Mouse (Mus musculus) midbrain, postnatal 0 days (tissue): ENCODE measurements at regions not wholly inside any gene's neighbourhood (a gene's known extent, or its start where the extent isn't known, plus 50 kb on each side); places are given as distances from the start of the nearest gene placed in this dataset.

Source experiments
- ATAC-seq: fragments of 200-750 bp; cut with Nextera tagmentation; 2 replicates; pipeline ENCODE4 v1.8.0; 2017; ENCODE audit warnings: moderate number of reproducible peaks, mild to moderate bottlenecking, moderate TSS enrichment, moderate library complexity; ENCODE audit not compliant: low FRiP score
- DNase-seq: peaks from one replicate; pipeline ENCODE4 v3.0.0-alpha.2; 2015; ENCODE audit warnings: low spot score
- H3K27ac ChIP-seq: fragments of 300-500 bp; sonication (generic); 2 replicates; pipeline ENCODE4 v1.5.1; 2014; ENCODE audit warnings: low read depth, mild to moderate bottlenecking, low read length, mixed read lengths
- H3K27me3 ChIP-seq: fragments of 300-500 bp; sonication (generic); 2 replicates; pipeline ENCODE4 v1.6.1; 2014; ENCODE audit warnings: low read length, control low read depth, mixed read lengths; ENCODE audit not compliant: insufficient read depth
- H3K36me3 ChIP-seq: fragments of 300-500 bp; sonication (generic); 2 replicates; pipeline ENCODE4 v1.6.1; 2014; ENCODE audit warnings: low read length, control low read depth, mixed read lengths; ENCODE audit not compliant: insufficient read depth
- H3K4me1 ChIP-seq: fragments of 300-500 bp; sonication (generic); 2 replicates; pipeline ENCODE4 v1.6.1; 2014; ENCODE audit warnings: mild to moderate bottlenecking, control low read depth, antibody characterized with exemption, low read length, mixed read lengths; ENCODE audit not compliant: insufficient read depth
- H3K4me2 ChIP-seq: fragments of 300-500 bp; sonication (generic); 2 replicates; pipeline ENCODE4 v1.6.1; 2014; ENCODE audit warnings: low read depth, mild to moderate bottlenecking, low read length, mixed read lengths; ENCODE audit not compliant: poor library complexity, severe bottlenecking
- H3K4me3 ChIP-seq: fragments of 300-500 bp; sonication (generic); 2 replicates; pipeline ENCODE4 v1.5.1; 2014; ENCODE audit warnings: low read depth, mild to moderate bottlenecking, low read length, moderate library complexity
- H3K9ac ChIP-seq: fragments of 300-500 bp; sonication (generic); replicated peaks from 2 replicates; pipeline ENCODE4 v1.6.1; 2014; ENCODE audit warnings: mild to moderate bottlenecking, low read length, moderate library complexity, mixed read lengths; ENCODE audit not compliant: poor library complexity, severe bottlenecking
- H3K9me3 ChIP-seq: fragments of 300-500 bp; sonication (generic); 2 replicates; pipeline ENCODE4 v1.6.1; 2016; ENCODE audit warnings: low read length, control low read depth
- CTCF ChIP-seq: IDR thresholded peaks from 2 replicates; pipeline ENCODE4 v1.5.1; 2016; ENCODE audit warnings: antibody characterized with exemption, mild to moderate bottlenecking
- WGBS: fragments of 180-500 bp; shearing (Covaris S2); extraction: QIAGEN DNeasy Blood & Tissue Kit; methylation state at CpG from one replicate; pipeline ENCODE4 v1.1.7; 2014; 5-methylcytosine and 5-hydroxymethylcytosine counted together

DNA sequence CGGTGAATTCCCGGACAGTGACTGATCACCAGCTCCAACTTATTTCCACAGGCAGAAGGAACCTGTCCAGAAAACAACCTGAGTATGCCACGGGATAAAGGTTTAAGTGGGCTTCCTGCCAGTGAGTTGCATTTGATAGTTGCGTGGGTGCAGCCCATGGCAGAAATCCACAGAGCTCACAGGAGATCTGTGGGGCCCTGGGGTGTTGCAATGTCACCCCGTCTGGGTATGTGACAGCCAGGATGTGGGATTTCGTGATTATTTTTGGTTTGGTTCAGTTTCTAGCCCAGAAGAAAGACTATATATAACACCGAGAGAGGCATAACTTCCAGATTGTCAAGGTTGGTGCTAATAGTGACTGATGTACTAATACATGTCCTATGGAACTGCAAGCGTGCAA, 82.0 kb upstream of the Papolg start:
- Histone ChIP-seq H3K4me3 (no peak overlapping the region), H3K4me1 (no peaks in the 10 kb centered on the region), H3K27ac (no peak overlapping the region), H3K9ac (no peak overlapping the region), H3K4me2 (no peak overlapping the region), H3K27me3 (peaks cover 3% of the 10 kb centered on the region; the same call in 1 of the 2 replicates), H3K36me3 (no peaks in the 10 kb centered on the region), H3K9me3 (no peaks in the 10 kb centered on the region)
- DNase-seq (peak; percentile 7), ATAC-seq (no peak)
- TF ChIP-seq CTCF: no peak
- WGBS: 83% methylated on average over 8 of the region's 8 CpGs

DNA sequence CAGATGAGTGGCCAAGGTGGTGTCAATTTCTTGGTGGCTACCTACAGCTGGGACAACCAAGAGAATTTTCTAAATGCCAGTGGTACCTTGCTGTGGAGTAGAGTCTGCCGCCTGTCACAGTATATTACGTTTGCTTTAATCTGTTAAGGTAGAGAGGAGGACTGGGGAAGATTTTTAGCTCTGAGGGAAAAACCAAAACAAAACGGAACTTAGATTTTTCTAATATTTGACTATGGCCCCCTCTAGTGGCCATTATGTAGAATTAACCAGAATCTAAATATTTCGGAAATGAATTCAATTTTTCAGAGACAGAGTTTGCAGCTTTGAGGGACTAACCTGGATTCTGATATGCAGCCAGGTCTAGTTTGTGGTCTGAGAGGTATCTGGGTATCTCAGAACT, 59.3 kb upstream of the Papolg start:
- no peak for ATAC-seq
- peak; percentile 69 for DNase-seq

DNA sequence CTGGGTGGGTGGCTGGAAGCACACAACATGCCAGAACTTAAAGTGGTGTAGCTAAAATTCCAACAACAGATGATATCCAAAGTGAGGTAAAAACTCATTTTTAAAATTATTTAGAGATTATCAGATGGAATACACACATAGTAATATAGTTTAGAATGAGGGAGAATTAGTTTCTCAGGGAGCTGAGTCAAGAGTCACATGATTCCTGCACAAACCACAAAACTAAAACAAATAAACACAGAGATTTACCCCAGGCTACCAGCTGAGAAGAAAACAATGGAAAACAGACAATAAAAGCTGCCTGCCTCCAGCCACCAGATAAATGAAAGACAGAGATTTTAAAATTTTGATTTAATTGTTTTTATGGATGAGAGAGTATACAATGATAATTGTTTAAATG, 50.9 kb upstream of the Papolg start:
- H3K27ac ChIP-seq: no peak overlapping the region
- ATAC-seq: no peak
- no peaks in the 10 kb centered on the region for H3K4me1 ChIP-seq
- no peak overlapping the region for H3K4me3 ChIP-seq
- no peak for TF ChIP-seq CTCF
- no peak overlapping the region for H3K4me2 ChIP-seq
- H3K36me3 ChIP-seq: no peaks in the 10 kb centered on the region
- DNase-seq: no peak
- no peak overlapping the region for H3K9ac ChIP-seq
- no peaks in the 10 kb centered on the region for H3K27me3 ChIP-seq
- H3K9me3 ChIP-seq: no peaks in the 10 kb centered on the region

More for the DNA sequence above, 59.3 kb upstream of the Papolg start:
- no peaks in the 10 kb centered on the region for H3K9me3 ChIP-seq
- no peak overlapping the region for H3K4me2 ChIP-seq
- no peak overlapping the region for H3K27ac ChIP-seq
- no peaks in the 10 kb centered on the region for H3K4me1 ChIP-seq
- WGBS: under 1% methylated on average over 4 of the region's 4 CpGs
- no peaks in the 10 kb centered on the region for H3K27me3 ChIP-seq
- H3K36me3 ChIP-seq: no peaks in the 10 kb centered on the region
- no peak overlapping the region for H3K4me3 ChIP-seq
- no peak overlapping the region for H3K9ac ChIP-seq
- TF ChIP-seq CTCF: peak; percentile 71
